Mouse (Mus musculus): ENCODE data around the gene Rpl34.

Gene Rpl34

DNA sequence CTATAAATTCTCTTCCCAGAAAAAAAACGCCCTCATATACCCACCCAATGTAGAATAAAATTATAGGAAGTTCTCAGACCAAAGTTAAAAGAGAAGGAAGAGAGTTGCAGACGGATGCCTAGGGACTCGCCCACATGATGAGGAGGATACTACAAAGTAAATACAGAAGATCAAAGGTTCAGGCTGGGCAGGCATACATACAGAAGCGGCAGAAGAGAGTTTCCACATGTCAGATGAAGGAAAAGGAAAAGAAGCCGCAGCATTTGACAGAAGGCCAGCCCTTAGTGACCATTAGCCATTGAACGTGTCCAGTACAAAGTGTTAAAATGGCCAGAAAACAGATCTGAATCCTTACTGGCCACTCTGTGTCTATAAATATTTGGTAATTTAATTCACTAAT lies 17.3 kb downstream of the Rpl34 start:
- DNase-seq, result no peak

DNA sequence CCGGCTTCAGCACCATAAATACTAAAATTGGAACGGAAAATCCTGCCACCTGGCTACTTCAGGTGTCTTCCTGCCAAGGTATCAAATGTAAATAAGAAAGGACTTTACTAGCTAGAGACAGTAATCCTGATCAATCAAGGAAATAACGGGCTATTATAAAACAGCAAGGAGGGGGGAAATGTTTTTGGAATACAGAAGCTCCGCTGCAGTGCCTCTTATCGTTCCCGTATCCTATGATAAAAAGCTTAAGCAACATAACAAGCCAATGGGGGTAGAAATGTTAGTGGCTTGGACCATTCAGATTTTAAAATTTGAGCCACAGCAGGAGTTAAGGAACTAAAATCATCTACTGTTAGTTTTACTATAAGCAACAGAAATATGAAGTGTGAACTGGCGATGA lies 20.1 kb downstream of the Rpl34 start:
- no peak for DNase-seq

DNA sequence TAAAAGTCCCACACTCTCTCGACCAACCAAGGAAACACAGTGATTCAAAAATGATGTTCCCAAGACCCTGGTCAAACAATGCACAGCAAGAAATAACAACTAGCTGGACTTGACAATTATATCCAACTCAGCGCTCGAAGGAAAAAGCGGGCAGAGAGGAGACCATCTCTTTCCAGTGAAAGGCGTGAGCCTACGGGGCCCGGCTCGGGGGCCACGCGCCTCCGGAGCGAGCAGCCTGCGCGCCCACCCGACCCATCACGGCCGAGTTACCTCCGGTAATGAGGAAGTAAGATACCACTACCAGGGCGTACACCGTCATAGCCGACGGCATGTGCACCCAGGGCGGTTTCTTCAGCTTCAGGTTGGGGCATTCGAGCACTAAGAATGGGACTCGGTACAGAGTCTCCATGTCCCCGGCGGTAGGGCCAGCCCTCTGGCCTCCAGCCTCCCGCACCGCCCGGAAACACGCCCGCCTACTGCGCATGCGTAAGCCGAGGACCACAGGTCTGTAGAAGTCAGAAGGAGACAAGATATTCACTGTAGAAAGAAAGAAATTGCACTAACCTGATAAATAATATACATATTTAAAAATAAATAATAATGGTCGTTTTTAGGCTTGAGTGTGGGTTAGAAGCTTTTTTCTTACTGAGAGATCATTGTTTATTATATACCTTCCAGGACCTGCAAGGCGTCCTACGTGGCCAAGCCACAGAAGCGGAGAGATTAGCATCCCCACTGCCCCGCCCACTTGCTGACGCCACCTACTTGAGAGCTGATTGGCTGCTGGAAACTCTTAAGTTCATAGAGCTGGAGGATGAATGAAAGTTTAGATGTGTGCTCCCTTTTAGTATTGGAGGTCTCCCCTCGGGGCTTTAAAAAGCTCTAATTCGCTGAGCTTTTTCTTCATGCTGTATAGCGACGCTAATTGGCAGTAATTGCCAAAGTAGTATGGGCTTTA lies 21.0 kb downstream of the Rpl34 start, which contains the start of gene Ostc:
Gene Ostc, minus strand, starts transcription at position 478 of the 958 bp plus-strand sequence.
- DNase-seq, result peak; percentile 97

DNA sequence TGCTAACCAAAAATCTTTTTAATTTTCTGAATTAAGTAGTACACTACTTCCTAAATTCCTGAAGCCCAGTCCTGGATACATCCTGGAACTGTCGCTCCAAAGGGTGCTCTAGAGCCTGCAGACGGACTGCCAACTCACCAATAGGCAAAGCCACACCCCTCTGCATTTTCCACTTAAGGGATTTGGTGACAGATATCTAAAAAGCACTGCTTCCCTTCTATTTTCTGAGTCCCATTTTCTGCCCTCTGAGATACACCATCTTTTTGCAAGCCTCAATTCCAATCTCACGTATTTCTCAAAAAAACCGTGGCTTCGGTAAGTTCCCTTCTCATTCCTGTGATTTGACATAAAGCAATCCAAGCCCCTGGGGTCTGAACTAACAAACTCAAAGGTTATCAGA lies 21.7 kb downstream of the Rpl34 start:
- DNase-seq, result no peak

DNA sequence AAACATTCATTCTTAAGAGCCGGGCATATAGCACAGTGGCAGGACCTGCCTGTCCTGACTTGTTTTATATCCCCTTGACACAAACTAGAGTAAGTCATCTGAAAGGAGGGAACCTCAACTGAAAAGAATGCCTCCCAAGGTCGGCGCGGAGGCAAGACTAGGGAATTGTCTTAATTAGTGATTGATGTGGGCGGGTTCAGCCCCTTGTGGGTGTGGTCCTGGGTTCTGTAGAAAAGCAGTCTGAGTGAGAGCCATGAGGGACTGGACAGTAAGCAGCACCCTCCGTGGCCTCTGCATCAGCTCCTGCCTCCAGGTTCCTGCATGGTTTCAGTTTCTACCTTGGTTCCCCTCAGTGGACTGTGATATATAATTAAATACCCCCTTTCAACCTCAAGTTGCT lies 27.9 kb downstream of the Rpl34 start:
- DNase-seq, result no peak

DNA sequence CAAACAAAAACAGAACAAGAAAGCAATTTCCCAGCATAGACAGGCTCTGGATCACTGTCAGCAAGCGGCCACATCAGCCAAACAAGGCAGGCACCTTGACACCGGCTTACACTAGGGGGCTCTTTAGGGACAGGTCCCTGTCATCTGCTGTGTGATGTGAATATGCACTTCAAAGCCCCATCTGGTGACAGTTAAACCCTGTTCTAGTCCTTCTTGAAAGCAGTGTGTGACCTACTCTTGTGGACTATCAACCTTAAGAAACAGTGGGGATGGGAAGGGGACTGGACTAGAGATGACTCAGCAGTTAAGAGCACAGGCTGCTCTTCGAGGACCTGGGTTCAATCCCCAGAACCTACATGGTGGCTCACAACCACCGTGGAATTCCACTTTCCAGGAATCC lies 32.6 kb downstream of the Rpl34 start:
- no peak for DNase-seq

DNA sequence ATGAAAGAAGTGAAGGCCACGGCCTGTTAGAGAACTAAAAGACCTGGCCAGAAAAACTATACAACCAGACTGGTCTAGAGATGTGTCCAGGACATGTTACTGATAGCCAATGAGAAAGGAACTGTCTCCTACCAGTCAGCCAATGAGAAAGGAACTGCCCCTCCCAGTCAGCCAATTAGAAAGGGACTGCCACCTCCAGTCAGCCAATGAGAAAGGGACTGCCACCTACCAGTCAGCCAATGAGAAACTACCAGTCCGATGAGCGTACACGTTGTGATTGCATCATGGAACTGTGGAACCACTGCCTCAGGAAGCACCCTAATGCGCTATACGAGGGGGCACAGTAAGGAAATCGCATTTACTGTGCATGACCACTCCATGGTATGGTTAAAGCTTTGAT lies 35.5 kb downstream of the Rpl34 start:
- DNase-seq, result no peak

DNA sequence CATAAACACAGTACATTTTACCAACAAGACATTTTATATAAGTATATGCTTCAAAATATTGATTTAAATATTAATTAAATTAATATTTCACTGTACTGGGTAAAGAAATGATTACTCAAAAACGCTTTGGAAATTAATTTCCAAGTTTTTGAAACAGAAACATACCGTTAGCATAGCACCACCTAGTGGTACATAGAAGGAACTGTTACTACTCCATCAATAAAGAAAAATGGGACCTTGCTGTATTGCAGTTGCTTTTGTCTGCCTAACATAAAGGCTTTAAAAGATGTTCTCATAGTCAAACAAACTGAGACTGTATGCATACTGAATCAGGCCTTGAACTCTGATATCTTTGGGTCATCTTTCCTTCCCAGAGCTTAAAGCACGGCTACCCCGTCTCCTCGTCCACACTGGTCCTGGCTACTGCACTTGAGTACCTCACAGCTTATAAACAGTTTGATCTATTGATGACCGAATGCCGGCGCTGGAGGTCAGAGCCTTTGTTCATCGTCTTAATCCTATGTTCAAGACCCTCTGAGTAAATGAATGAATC lies 36.1 kb downstream of the Rpl34 start:
- no peak for DNase-seq

DNA sequence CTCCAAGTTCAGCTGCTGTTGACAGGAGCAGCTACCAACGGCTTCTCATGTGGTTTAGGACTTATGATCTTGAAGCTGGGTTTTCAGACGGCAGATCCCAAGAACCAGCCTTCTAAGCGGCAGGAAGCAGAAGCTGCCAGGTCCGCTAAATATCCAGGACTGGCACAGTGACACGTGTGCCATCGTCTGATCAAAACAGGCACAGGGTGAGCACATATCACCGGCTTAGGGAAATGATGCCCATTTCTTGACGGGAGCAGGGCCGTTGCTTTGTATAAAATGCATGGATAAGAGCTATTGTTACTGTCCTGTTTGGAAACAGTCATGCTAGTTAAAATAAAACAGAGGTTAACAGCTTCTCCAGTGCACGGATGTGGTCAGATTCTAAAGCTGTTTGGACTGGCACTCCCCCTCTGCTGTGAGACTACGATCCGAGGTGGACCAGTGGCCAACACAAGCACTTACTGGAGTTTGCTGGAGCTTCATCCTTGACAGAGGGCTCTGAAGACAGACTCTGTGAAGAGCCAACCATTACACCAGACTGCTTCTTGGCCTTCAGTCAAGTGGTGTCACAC lies 38.5 kb downstream of the Rpl34 start:
- DNase-seq, result no peak

DNA sequence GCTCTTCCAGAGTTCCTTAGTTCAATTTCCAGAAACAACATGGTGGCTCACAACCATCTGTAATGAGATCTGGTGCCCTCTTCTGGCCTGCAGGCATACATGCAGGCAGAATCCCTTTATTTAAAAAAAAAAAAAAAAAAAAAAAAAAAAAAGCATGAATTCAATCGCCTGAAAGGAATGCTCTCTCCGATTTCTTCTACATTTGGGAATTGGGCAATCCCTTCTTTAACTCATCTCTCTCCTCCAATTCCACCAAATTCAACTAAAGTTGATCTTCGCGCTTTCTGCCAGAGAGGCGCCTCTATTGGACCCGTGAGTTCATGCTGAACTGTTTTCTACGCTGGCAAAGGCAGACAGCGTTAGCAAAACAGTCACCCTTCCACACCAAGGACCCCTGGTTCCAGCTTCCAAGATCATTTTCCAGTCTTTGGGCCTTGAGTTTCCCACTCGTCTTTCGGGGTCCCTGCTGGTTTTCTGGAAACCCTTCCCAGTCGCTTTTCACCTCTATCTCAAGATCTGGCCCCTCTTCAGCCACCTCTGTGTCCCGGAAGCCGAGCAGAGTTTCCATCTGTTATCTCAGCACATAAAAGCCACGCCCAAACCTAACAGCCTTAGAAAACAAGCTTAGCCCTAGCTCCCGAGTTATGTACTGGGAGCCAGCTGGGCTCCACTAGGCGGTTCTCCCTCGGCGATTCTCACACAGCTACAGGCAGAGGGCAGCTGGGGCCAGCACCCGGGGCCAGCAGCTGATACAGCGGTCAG lies 39.2 kb downstream of the Rpl34 start:
- DNase-seq, result no peak

DNA sequence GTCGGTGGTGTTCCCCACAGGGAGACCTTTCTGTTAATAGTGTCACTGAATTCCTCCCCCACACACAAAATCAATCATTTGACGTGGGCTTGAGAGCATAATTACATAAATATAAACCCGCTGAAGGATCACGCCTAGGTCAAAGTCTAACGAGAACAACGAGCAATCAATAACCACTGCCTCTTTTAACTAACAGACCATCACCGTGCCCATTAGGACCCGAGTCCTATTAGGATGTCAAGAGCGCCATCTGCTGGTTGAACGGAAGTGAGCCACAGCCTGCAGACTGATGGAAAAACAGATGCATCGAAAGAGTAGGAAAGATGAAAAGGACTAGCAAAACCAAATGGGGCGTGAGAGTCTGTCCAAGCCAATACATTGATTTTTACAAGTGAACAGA lies 40.6 kb downstream of the Rpl34 start:
- DNase-seq, result peak; percentile 80

DNA sequence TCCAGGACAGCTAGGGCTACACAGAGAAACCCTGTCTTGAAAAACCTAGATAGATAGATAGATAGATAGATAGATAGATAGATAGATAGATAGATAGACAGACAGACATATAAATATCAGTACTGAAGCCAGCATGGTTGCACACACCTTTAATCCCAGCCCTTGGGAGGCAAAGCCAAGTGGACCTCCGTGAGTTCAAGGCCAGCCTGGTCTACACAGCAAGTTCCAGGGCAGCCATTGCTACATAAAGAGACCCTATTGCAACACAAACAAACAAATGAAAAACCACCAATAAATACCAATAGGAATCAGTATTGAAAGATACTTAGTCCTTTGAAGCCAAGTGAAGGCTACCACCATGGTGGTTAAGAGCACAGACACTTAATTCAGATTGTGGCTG lies 43.1 kb downstream of the Rpl34 start:
- no peak for DNase-seq

DNA sequence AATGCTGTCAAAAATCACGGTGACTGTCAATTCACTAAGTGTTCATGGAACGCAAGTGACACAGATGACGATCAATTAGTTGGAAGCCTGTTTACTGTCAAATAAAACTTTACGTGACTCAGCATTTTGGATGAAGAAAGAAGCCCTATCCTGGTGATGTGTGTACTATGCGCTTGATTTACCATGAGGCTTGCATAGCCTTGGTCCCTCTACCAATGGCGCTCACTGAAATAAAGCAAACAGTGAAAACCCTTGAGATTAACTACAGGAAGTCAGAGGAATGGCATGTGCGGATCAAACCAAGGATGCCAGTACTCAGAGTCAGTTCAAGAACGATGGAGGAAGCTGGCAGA lies 45.2 kb downstream of the Rpl34 start:
- DNase-seq, result no peak

DNA sequence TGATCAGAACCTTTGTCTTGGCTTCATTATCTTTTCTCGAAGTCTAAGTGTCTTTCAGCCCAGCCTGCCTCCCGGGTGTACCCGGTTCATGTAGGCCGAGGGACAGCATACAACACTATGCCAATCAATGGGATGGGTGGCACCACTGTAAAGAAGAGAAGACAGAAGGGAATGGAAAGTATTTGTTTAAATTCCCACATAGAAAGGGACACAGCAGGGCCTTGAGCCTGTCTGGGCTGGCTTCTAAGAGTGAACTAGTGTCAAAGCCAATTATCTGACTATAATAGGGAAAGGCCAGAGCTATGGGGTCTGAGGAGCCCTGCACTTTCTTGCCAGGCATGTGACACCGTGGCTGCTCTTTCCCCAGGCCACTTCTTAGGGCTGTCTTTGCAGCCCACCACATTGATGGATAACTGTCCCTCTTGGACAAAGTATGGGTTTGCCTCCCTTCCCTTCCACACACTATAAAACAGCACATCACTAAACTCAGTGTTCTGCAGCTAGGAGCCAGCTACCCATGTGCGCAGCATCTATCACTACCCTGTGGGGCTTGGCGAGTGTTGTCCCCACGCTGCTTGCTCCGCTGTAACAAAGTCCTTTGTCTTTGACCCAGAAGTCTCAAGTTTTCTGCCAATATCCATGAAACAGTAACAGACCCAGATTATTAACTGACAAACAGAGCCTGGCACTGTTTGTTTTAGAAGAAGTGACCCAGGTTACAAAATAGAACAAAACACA lies 45.8 kb downstream of the Rpl34 start:
- DNase-seq, result no peak

DNA sequence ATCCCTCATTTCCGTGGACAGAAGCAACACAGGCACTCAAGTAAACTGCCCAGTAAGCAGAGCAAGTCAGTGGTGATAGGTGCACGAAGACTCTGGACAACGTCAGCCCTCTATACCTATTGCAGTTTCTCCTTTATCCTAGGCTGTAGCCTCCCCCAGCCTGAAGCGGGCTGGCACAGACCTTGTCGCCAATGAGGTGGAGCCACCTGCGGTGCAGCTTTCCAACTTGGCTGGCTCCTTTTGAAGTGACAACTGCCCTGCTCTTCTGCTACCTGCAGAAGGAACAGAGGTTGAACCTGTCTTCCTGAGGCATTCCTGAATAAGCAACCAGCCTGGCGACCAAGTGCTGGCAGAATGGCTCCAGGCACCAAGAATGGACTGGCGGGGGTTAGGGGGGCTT lies 46.4 kb downstream of the Rpl34 start:
- no peak for DNase-seq

DNA sequence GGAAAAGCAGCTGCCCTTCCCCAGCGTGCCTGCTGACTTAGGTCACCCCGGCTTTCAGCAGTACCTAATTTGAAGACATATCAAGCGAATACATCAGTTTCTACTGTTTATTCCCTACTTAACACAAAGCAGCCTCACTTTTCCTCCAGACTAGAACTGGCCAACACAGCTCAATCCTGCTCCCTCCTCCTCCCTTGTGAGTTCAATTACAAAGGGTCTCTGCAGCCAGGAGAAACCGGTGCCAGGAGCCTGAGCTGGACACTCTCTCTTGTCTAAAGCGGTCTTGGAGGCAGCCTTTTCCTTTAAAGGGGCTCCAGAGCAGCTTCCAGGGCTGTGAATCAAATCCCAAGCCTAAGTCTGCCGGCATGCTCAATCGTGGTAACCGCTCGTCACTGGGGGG lies 48.0 kb downstream of the Rpl34 start:
- no peak for DNase-seq

DNA sequence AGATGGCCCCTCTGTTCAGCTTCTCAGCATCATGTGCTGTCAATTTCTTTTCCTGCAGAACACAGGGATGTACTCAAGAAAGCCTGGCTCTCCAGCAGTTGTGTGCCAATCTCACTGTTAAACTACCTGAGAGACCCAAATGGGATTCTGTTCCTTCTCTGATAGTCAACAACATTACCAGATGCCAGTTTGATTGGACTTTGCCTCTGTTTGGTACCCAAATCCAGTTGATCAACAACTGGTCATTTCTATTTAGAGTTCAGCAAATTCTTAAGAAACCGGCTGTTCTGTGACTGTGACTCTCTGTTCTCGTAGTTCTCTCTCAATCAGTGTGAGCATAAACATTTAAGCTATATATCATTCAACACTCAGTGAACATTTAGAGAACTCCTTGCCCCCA lies 49.0 kb downstream of the Rpl34 start:
- no peak for DNase-seq

DNA sequence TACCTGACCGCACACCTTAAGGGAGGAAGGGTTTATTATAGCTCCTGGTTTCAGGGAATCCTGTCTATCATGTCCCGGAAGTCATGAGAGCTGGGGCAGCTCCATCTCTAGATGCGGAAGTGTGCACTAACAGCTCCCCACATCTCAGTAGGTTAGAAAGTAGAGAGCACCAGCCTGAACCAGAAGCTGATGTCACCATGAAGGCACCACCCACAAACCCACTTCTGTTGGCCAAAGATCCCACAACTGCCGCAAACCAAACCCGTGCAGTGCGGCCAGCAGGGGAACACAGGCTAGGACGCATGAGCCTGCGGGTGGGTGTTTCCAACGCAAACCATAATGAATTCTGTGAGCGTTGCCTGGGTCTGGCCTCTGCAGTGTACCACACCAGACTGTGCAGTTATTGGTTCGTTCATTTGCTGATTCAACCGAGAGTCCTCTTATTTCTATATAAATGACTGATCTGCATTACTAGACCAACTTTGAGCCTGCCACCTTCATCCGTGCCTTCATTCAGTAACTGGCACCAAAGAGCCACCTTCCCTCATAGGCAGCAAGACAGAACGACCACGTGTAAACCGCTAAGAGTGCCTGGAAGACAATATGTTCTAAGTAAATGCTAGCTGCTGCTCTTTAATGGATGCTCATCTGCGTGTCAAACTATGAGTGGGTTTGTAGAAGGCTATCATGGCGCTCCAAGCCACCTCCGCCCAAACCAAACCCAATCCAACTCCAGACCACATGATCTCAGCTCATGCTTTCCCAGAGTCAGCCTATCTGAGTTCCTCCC lies 52.3 kb downstream of the Rpl34 start:
- no peak for DNase-seq
